Mouse (Mus musculus) MEL (cell line): ENCODE data around the gene Jmjd8. TPM values are rescaled to one million over a fixed set of nuclear protein-coding genes. Genes with fewer than 3 reads are reported as not detected.
A peak's percentile ranks its signal among the peaks of the same experiment; 100 is the strongest.

ENCODE experiments used
- DNase-seq: peaks from one replicate; pipeline ENCODE4 v3.0.0; 2011; ENCODE audit warnings: low read depth, low spot score
- H3K27ac ChIP-seq: 2 replicates; pipeline ENCODE4 v1.5.1; 2012; ENCODE audit warnings: low read depth, mild to moderate bottlenecking, control low read depth, low read length, moderate library complexity; ENCODE audit not compliant: control insufficient read depth
- H3K27me3 ChIP-seq, 2 experiments: fragments of 150-350 bp in 1 of 2; sonication (generic) in 1 of 2; 2 replicates each; pipeline ENCODE4 v1.6.1; 2012; ENCODE audit warnings: low read length in 2 of 2, mild to moderate bottlenecking in 2 of 2, improper control_type of control experiment in 1 of 2, moderate library complexity in 1 of 2; ENCODE audit not compliant: insufficient read depth in 2 of 2, control insufficient read depth in 1 of 2
- H3K36me3 ChIP-seq, 2 experiments: 2 replicates each; pipeline ENCODE4 v1.6.1; 2012 to 2014; ENCODE audit warnings: low read length in 2 of 2, improper control_type of control experiment in 1 of 2, inconsistent platforms in 1 of 2, mild to moderate bottlenecking in 1 of 2; ENCODE audit not compliant: insufficient read depth in 2 of 2, control insufficient read depth in 1 of 2
- H3K4me1 ChIP-seq, 2 experiments: fragments of 150-350 bp in 1 of 2; sonication (generic) in 1 of 2; 2 replicates each; pipeline ENCODE4 v1.6.1; 2012; ENCODE audit warnings: low read length in 2 of 2, improper control_type of control experiment in 1 of 2, mild to moderate bottlenecking in 1 of 2; ENCODE audit not compliant: insufficient read depth in 2 of 2, control insufficient read depth in 1 of 2
- H3K4me3 ChIP-seq, 2 experiments: fragments of 150-350 bp in 1 of 2; sonication (generic) in 1 of 2; 2 replicates each; pipeline ENCODE4 v1.5.1; 2012; ENCODE audit warnings: low read depth in 2 of 2, low read length in 2 of 2, mild to moderate bottlenecking in 2 of 2, moderate library complexity in 2 of 2, control low read depth in 1 of 2, improper control_type of control experiment in 1 of 2; ENCODE audit not compliant: control insufficient read depth in 1 of 2, insufficient read depth in 1 of 2
- H3K79me2 ChIP-seq: 2 replicates; pipeline ENCODE4 v1.6.1; 2012; ENCODE audit warnings: mild to moderate bottlenecking, low read length, moderate library complexity; ENCODE audit not compliant: control insufficient read depth, poor library complexity, insufficient read depth
- H3K9ac ChIP-seq: 2 replicates; pipeline ENCODE4 v1.6.1; 2012; ENCODE audit warnings: low read depth, mild to moderate bottlenecking, control low read depth, low read length, moderate library complexity; ENCODE audit not compliant: control insufficient read depth, poor library complexity, severe bottlenecking
- H3K9me3 ChIP-seq: fragments of 150-350 bp; sonication (generic); replicated peaks from 2 replicates; pipeline ENCODE4 v1.6.1; 2012; ENCODE audit warnings: mild to moderate bottlenecking, low read length, improper control_type of control experiment, moderate library complexity; ENCODE audit not compliant: insufficient read depth
- BHLHE40 ChIP-seq: IDR thresholded peaks from 2 replicates; pipeline ENCODE4 v1.6.1; 2012; ENCODE audit warnings: low read depth, mild to moderate bottlenecking, inconsistent platforms, low read length, improper control_type of control experiment, borderline replicate concordance
- CTCF ChIP-seq, 3 experiments: IDR thresholded peaks in 2 of 3; conservative IDR thresholded peaks in 1 of 3; 2 replicates each; pipeline ENCODE4 v1.5.1; 2011 to 2012; ENCODE audit warnings: low read length in 3 of 3, low read depth in 2 of 3, mild to moderate bottlenecking in 2 of 3, improper control_type of control experiment in 1 of 3, inconsistent platforms in 1 of 3, mixed read lengths in 1 of 3, moderate library complexity in 1 of 3; ENCODE audit not compliant: control insufficient read depth in 1 of 3, insufficient read depth in 1 of 3, poor library complexity in 1 of 3, severe bottlenecking in 1 of 3
- E2F4 ChIP-seq: IDR thresholded peaks from 2 replicates; pipeline ENCODE4 v1.6.1; 2011; ENCODE audit warnings: low read depth, low read length, improper control_type of control experiment, borderline replicate concordance
- ELF1 ChIP-seq: IDR thresholded peaks from 2 replicates; pipeline ENCODE4 v1.6.1; 2014; ENCODE audit warnings: low read depth, mild to moderate bottlenecking, inconsistent platforms, low read length, improper control_type of control experiment, moderate library complexity
- GATA1 ChIP-seq: IDR thresholded peaks from 2 replicates; pipeline ENCODE4 v1.6.1; 2011; ENCODE audit warnings: low read depth, low read length, improper control_type of control experiment
- HCFC1 ChIP-seq: IDR thresholded peaks from 2 replicates; pipeline ENCODE4 v1.6.1; 2012; ENCODE audit warnings: low read depth, mild to moderate bottlenecking, inconsistent platforms, low read length, improper control_type of control experiment, moderate library complexity
- KAT2A ChIP-seq: conservative IDR thresholded peaks from 2 replicates; pipeline ENCODE4 v1.6.1; 2012; ENCODE audit warnings: low read depth, low read length, improper control_type of control experiment, inconsistent platforms
- MAFK ChIP-seq: IDR thresholded peaks from 2 replicates; pipeline ENCODE4 v1.6.1; 2011; ENCODE audit warnings: low read depth, mild to moderate bottlenecking, low read length, improper control_type of control experiment, borderline replicate concordance
- MAX ChIP-seq: IDR thresholded peaks from 2 replicates; pipeline ENCODE4 v1.6.1; 2011; ENCODE audit warnings: low read length, improper control_type of control experiment
- MEF2A ChIP-seq: IDR thresholded peaks from 2 replicates; pipeline ENCODE4 v1.6.1; 2014; ENCODE audit warnings: low read depth, mild to moderate bottlenecking, inconsistent platforms, low read length, improper control_type of control experiment; ENCODE audit not compliant: poor library complexity, insufficient replicate concordance, severe bottlenecking; ENCODE audit errors: extremely low read depth
- MXI1 ChIP-seq: IDR thresholded peaks from 2 replicates; pipeline ENCODE4 v1.6.1; 2011; ENCODE audit warnings: mild to moderate bottlenecking, low read depth, low read length, improper control_type of control experiment
- NELFE ChIP-seq: IDR thresholded peaks from 2 replicates; pipeline ENCODE4 v1.6.1; 2011; ENCODE audit warnings: low read depth, low read length, improper control_type of control experiment
- NRF1 ChIP-seq: IDR thresholded peaks from 2 replicates; pipeline ENCODE4 v1.6.1; 2014; ENCODE audit warnings: low read depth, mild to moderate bottlenecking, inconsistent platforms, low read length, improper control_type of control experiment, moderate library complexity; ENCODE audit not compliant: poor library complexity, insufficient read depth, severe bottlenecking
- SMC3 ChIP-seq: IDR thresholded peaks from 2 replicates; pipeline ENCODE4 v1.6.1; 2011; ENCODE audit warnings: low read depth, low read length, improper control_type of control experiment
- TAL1 ChIP-seq: IDR thresholded peaks from 2 replicates; pipeline ENCODE4 v1.6.1; 2012; ENCODE audit warnings: mild to moderate bottlenecking, inconsistent platforms, low read length, moderate library complexity, mixed read lengths
- TBP ChIP-seq: IDR thresholded peaks from 2 replicates; pipeline ENCODE4 v1.8.0; 2011; ENCODE audit warnings: low read depth, low read length, improper control_type of control experiment
- USF2 ChIP-seq, 2 experiments: IDR thresholded peaks; 2 replicates each; pipeline ENCODE4 v1.6.1; 2011 to 2012; ENCODE audit warnings: improper control_type of control experiment in 2 of 2, low read length in 2 of 2, borderline replicate concordance in 1 of 2, inconsistent platforms in 1 of 2, low read depth in 1 of 2, mild to moderate bottlenecking in 1 of 2; ENCODE audit not compliant: insufficient read depth in 1 of 2
- ZC3H11A ChIP-seq: IDR thresholded peaks from 2 replicates; pipeline ENCODE4 v1.6.1; 2012; ENCODE audit warnings: low read depth, mild to moderate bottlenecking, inconsistent platforms, low read length, improper control_type of control experiment
- polyA plus RNA-seq, 2 experiments: library from polyadenylated mRNA; stranded (reverse) in 1 of 2; unstranded in 1 of 2; fragments of >175 nt in 1 of 2; fragments of >200 nt in 1 of 2; gene quantifications; 2 replicates each; pipeline versions ENCODE4 v1.2.1 to v1.2.4; 2012; ENCODE audit warnings: low replicate concordance in 2 of 2, low read depth in 1 of 2; ENCODE audit not compliant: insufficient read length in 2 of 2, insufficient read depth in 1 of 2, missing spikeins in 1 of 2
- total RNA-seq: library from RNA; depleted of rRNA; stranded (reverse); fragments of 300-350 nt; gene quantifications from 2 replicates; pipeline ENCODE4 v1.2.3, GENCODE M21; 2012

Jmjd8 gene
- total and polyA plus RNA-seq, 3 experiments, result 12.9 to 23.9 TPM; not detected in 1

- Histone ChIP-seq H3K9me3 (no peaks in the 10 kb centered on the region), H3K9ac (no peak overlapping the region), H3K4me1 (peaks cover 3 to 15% of the 10 kb centered on the region in 2 experiments; a peak in 3 of 4 replicates), H3K36me3 (peaks cover 0 to 3% of the 10 kb centered on the region in 2 experiments; a peak in 2 of 4 replicates), H3K4me3 (no peak overlapping the region), H3K27me3 (no peaks in the 10 kb centered on the region), H3K27ac (no peak overlapping the region), H3K79me2 (peaks cover 11% of the 10 kb centered on the region)
- no peak for TF ChIP-seq BHLHE40
- no peak for TF ChIP-seq SMC3
- TF ChIP-seq E2F4, result no peak
- TF ChIP-seq MAX, result no peak
- peak; percentile 98 for TF ChIP-seq TBP
- TF ChIP-seq NRF1, result no peak
- 0 out of 2 replicates have a peak, but pooled peaks have one; percentile 21 for TF ChIP-seq TAL1
- no peak for TF ChIP-seq MAFK
- DNase-seq, result peak; percentile 40
Observed at GRCm38 (mm10) chr17:25842509-25842908, 13.8 kb downstream of the Jmjd8 start.

DNA sequence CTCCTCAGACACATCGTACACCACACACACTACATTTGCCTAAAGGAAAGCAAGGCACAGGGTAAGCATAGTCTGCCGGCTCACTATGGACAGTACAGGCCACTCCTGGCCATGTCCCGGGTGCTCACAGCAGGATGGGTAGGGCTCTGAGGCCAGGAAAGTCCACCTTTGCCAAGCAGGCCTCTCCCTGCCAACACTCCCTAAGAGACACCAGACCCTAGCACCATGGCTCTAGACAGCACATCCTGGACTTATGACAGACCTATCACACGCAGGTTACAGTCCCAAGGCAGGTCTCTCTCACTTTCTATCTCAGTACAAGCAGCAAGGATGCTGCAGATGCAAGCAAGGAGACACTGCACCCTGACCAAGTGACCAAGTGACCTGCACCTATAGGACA, 14.5 kb downstream of the Jmjd8 start:
- no peak overlapping the region for H3K27ac ChIP-seq

GRCm38 (mm10) chr17:25843636-25844395, 15.1 kb downstream of the Jmjd8 start:
- no peak for TF ChIP-seq MEF2A
- TF ChIP-seq KAT2A, result no peak
- TF ChIP-seq ZC3H11A, result no peak
- no peak for TF ChIP-seq TBP
- no peak for TF ChIP-seq CTCF (IDR thresholded peaks at IDR 0.05 in 2 of 3, conservative IDR thresholded peaks at IDR 0.05 in 1 of 3; ENCODE audit: control insufficient read depth in 1 of 3, insufficient read depth in 1 of 3, low read depth in 2 of 3, low read length in 3 of 3, poor library complexity in 1 of 3, severe bottlenecking in 1 of 3)
- TF ChIP-seq USF2 (IDR thresholded peaks at IDR 0.05; ENCODE audit: borderline replicate concordance in 1 of 2, insufficient read depth in 1 of 2, low read depth in 1 of 2, low read length in 2 of 2), result no peak
- TF ChIP-seq ELF1, result no peak
- no peak for TF ChIP-seq SMC3
- no peak for TF ChIP-seq HCFC1
- no peak for TF ChIP-seq GATA1
- TF ChIP-seq MAX, result no peak
- TF ChIP-seq MXI1, result no peak
- no peak for TF ChIP-seq E2F4
- TF ChIP-seq NELFE, result no peak

More for the DNA sequence above, 14.5 kb downstream of the Jmjd8 start:
- H3K36me3 ChIP-seq, result peaks cover 0 to 3% of the 10 kb centered on the region in 2 experiments; a peak in 2 of 4 replicates
- no peak for DNase-seq
- no peaks in the 10 kb centered on the region for H3K27me3 ChIP-seq
- peaks cover 11% of the 10 kb centered on the region for H3K79me2 ChIP-seq
- TF ChIP-seq BHLHE40 (no peak), CTCF (IDR thresholded peaks at IDR 0.05 in 2 of 3, conservative IDR thresholded peaks at IDR 0.05 in 1 of 3; ENCODE audit: control insufficient read depth in 1 of 3, insufficient read depth in 1 of 3, low read depth in 2 of 3, low read length in 3 of 3, poor library complexity in 1 of 3, severe bottlenecking in 1 of 3) (0 out of 6 replicates have a peak, but pooled peaks of 1 of the 3 experiments have one; percentile 2)
- no peaks in the 10 kb centered on the region for H3K9me3 ChIP-seq
- peaks cover 3 to 15% of the 10 kb centered on the region in 2 experiments; a peak in 3 of 4 replicates for H3K4me1 ChIP-seq
- peak overlapping the region; percentile 89 for H3K9ac ChIP-seq
- peak overlapping the region; percentile 75 to 86 for H3K4me3 ChIP-seq

More at GRCm38 (mm10) chr17:25843636-25844395, 15.1 kb downstream of the Jmjd8 start:
- no peaks in the 10 kb centered on the region for H3K27me3 ChIP-seq
- no peak for DNase-seq
- H3K9ac ChIP-seq, result peak overlapping the region; percentile 89
- H3K36me3 ChIP-seq, result peaks cover 0 to 3% of the 10 kb centered on the region in 2 experiments; a peak in 2 of 4 replicates
- H3K9me3 ChIP-seq, result no peaks in the 10 kb centered on the region
- H3K27ac ChIP-seq, result peak overlapping the region; percentile 79
- H3K79me2 ChIP-seq, result peaks cover 11% of the 10 kb centered on the region
- peak overlapping the region; percentile 75 to 86 for H3K4me3 ChIP-seq
- H3K4me1 ChIP-seq, result peaks cover 3 to 15% of the 10 kb centered on the region in 2 experiments; a peak in 3 of 4 replicates
